Mouse (Mus musculus): ENCODE results near the gene Mknk1. TPM values are rescaled to one million over a fixed set of nuclear protein-coding genes. Genes with fewer than 3 reads are reported as not detected.

Mknk1 gene
- polyA plus RNA-seq (2012; rRNA removed) = 32.7 and 39.0 TPM in 2 replicates

GRCm38 (mm10) chr4:115838696-115839641 lies at the start of gene Mknk1:
Mknk1 (plus strand) TSS chr4:115839198.

GRCm38 (mm10) chr4:115827888-115828571 lies 11.0 kb upstream of the Mknk1 start, which contains the start of gene Mob3c:
Mob3c (plus strand) TSS chr4:115828092.

GRCm38 (mm10) chr4:115884022-115884421 lies 45.0 kb downstream of the Mknk1 start, which contains the start of gene Kncn:
Kncn (plus strand) TSS chr4:115884400.

GRCm38 (mm10) chr4:115890553-115890952 lies 51.6 kb downstream of the Mknk1 start, which contains the start of gene 6430628N08Rik:
6430628N08Rik (plus strand) TSS chr4:115890665.

Other genes starting within 250 kb of the Mknk1 start
- not detected in 2 replicates for gene Cyp4a32, start 238.2 kb upstream of the Mknk1 start, polyA plus RNA-seq (2012; rRNA removed)
- gene Cyp4b1, start 191.5 kb upstream of the Mknk1 start, polyA plus RNA-seq (2012; rRNA removed) = 0.70 and 0.98 TPM in 2 replicates
- 8.1 and 8.2 TPM in 2 replicates for gene Efcab14, start 101.5 kb upstream of the Mknk1 start, polyA plus RNA-seq (2012; rRNA removed)
- 0.05 and 0.07 TPM in 2 replicates for gene Tex38, start 58.2 kb upstream of the Mknk1 start, polyA plus RNA-seq (2012; rRNA removed)
- gene Atpaf1, start 54.4 kb upstream of the Mknk1 start, polyA plus RNA-seq (2012; rRNA removed) = 9.3 and 9.6 TPM in 2 replicates
- gene Mob3c, start 11.1 kb upstream of the Mknk1 start, polyA plus RNA-seq (2012; rRNA removed) = 5.1 and 6.2 TPM in 2 replicates
- 0.01 TPM in 1 of 2 replicates, not detected in the other for gene Kncn, start 45.2 kb downstream of the Mknk1 start, polyA plus RNA-seq (2012; rRNA removed)
- not detected in 2 replicates for gene 6430628N08Rik, start 51.5 kb downstream of the Mknk1 start, polyA plus RNA-seq (2012; rRNA removed)
- not detected in 2 replicates for gene Dmbx1, start 100.7 kb downstream of the Mknk1 start, polyA plus RNA-seq (2012; rRNA removed)
- 3.4 and 3.9 TPM in 2 replicates for gene Faah, start 178.7 kb downstream of the Mknk1 start, polyA plus RNA-seq (2012; rRNA removed)
- 4.4 and 5.0 TPM in 2 replicates for gene Nsun4, start 214.7 kb downstream of the Mknk1 start, polyA plus RNA-seq (2012; rRNA removed)
- 335 and 338 TPM in 2 replicates for gene Uqcrh, start 235.9 kb downstream of the Mknk1 start, polyA plus RNA-seq (2012; rRNA removed)
- gene Lrrc41, start 236.1 kb downstream of the Mknk1 start, polyA plus RNA-seq (2012; rRNA removed) = 11.6 and 13.9 TPM in 2 replicates

Data from liver, embryonic 14 days (tissue).